Mouse (Mus musculus): ENCODE data around the gene Plac1.

The Plac1 gene

GRCm38 (mm10) chrX:53046033-53046432 lies 193.9 kb downstream of the Plac1 start:
- DNase-seq (ENCODE audit: low spot score): no peak

- no peak for DNase-seq (ENCODE audit: low spot score)
Measured at GRCm38 (mm10) chrX:53045187-53045903, 194.6 kb downstream of the Plac1 start.

- DNase-seq (ENCODE audit: low spot score): no peak
Measured at GRCm38 (mm10) chrX:53041006-53041405, 198.9 kb downstream of the Plac1 start.

- no peak for DNase-seq (ENCODE audit: low spot score)
Measured at GRCm38 (mm10) chrX:53040138-53040537, 199.8 kb downstream of the Plac1 start.

- peak; percentile 67 for DNase-seq (ENCODE audit: low spot score)
Measured at GRCm38 (mm10) chrX:53039651-53040050, 200.3 kb downstream of the Plac1 start.

GRCm38 (mm10) chrX:53038194-53038593 lies 201.7 kb downstream of the Plac1 start:
- DNase-seq (ENCODE audit: low spot score): no peak

GRCm38 (mm10) chrX:53029559-53029958 lies 210.4 kb downstream of the Plac1 start:
- DNase-seq (ENCODE audit: low spot score): no peak

- DNase-seq (ENCODE audit: low spot score): no peak
Measured at GRCm38 (mm10) chrX:53025471-53026223, 214.3 kb downstream of the Plac1 start.

GRCm38 (mm10) chrX:53024268-53024667 lies 215.6 kb downstream of the Plac1 start:
- DNase-seq (ENCODE audit: low spot score): peak; percentile 66

GRCm38 (mm10) chrX:53023021-53023420 lies 216.9 kb downstream of the Plac1 start:
- DNase-seq (ENCODE audit: low spot score): no peak

Measured in embryo, embryonic 10.5 days (tissue).